Mouse (Mus musculus) fat pad, adult 2 months (tissue): ENCODE data around the gene Fam189a1.

Source experiments
- DNase-seq: peaks from one replicate; pipeline ENCODE4 v3.0.0-alpha.2; 2011; ENCODE audit warnings: low read depth, low spot score; ENCODE audit errors: extremely low read depth

The Fam189a1 gene

GRCm38 (mm10) chr7:64751465-64751864 lies 404.9 kb downstream of the Fam189a1 start:
- no peak for DNase-seq

- DNase-seq, result no peak
Measured at GRCm38 (mm10) chr7:64743610-64744009, 412.8 kb downstream of the Fam189a1 start.

GRCm38 (mm10) chr7:64741333-64742307 lies 414.8 kb downstream of the Fam189a1 start:
- DNase-seq, result no peak

GRCm38 (mm10) chr7:64739131-64739530 lies 417.2 kb downstream of the Fam189a1 start:
- no peak for DNase-seq

GRCm38 (mm10) chr7:64729785-64730184 lies 426.6 kb downstream of the Fam189a1 start:
- no peak for DNase-seq

GRCm38 (mm10) chr7:64728816-64729215 lies 427.6 kb downstream of the Fam189a1 start:
- DNase-seq, result no peak

- DNase-seq, result no peak
Measured at GRCm38 (mm10) chr7:64728181-64728591, 428.2 kb downstream of the Fam189a1 start.

GRCm38 (mm10) chr7:64725967-64726695 lies 430.2 kb downstream of the Fam189a1 start:
- DNase-seq, result no peak

GRCm38 (mm10) chr7:64724409-64724808 lies 432.0 kb downstream of the Fam189a1 start:
- DNase-seq, result no peak

- DNase-seq, result no peak
Measured at GRCm38 (mm10) chr7:64723313-64723712, 433.1 kb downstream of the Fam189a1 start.

GRCm38 (mm10) chr7:64716286-64716685 lies 440.1 kb downstream of the Fam189a1 start:
- DNase-seq, result no peak

- DNase-seq, result no peak
Measured at GRCm38 (mm10) chr7:64709520-64710262, 446.7 kb downstream of the Fam189a1 start.

GRCm38 (mm10) chr7:64708176-64708575 lies 448.2 kb downstream of the Fam189a1 start:
- no peak for DNase-seq
